Mouse (Mus musculus): ENCODE measurements around the gene Rtcb.

Gene Rtcb

DNA sequence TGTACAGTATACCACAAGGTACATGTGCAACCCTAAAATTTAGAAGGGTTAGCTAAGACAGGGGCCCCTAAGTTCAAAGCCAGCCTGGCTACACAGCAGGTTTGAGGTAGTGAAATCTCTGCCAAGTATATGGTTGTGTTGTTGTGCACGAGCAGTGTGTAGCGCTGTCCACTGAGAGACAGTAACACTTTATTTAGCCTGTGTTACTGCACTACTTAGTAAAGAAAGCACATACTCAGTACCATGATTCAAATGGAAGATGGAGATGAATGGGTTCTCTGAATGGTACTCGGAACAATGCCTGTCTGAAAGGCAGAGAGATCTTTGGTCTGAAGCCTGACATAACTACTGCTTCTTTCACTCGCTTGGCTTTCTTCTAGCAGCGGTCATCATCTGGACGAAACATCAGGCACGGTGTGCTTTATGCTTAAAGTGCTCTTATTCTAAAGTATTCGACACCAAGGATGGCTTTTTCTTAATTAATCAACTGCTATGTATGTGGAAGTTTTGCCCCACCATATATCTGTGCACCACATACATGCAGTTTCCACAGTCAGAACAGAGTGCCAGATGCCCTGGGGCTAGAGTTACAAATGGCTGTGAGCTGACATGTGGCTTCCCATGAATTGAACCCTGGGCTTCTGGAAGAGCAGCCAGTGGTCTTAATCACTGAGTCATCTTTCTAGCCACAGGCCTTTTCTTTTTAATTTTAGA, 9.0 kb downstream of the Rtcb start:
- DNase-seq (ENCODE audit: low spot score in 2 of 2): no peak

DNA sequence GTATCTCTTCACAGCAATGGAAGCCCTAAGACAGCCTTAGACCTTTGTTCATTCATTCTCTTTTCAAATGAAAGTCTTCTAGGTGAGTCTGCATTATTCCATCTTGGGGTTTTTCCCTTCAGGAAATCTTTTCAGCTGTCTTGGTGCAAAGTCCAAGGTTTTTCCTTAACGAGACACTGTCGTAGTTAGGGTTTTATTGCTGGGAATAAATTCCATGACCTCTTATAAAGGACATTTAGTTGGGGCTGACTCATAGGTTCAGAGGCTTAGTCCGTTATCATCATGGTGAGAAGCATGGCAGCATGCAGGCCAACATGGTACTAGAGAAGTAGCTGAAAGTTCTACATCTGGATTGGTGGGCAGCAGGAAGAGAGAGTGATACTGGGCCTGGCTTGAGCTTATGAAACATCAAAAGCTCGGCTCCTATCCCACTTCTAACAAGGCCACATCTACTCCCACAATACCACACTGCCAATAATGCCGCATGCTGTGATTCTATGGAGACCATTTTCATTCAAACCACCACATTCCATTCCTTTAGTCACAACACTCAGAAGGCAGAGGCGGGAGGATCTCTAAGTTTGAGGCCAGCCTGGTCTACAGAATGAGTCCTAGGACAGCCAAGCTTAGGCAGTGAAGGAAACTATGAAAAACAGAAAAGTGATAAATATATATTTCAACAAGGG, 21.2 kb downstream of the Rtcb start:
- DNase-seq (ENCODE audit: low spot score in 2 of 2): no peak

DNA sequence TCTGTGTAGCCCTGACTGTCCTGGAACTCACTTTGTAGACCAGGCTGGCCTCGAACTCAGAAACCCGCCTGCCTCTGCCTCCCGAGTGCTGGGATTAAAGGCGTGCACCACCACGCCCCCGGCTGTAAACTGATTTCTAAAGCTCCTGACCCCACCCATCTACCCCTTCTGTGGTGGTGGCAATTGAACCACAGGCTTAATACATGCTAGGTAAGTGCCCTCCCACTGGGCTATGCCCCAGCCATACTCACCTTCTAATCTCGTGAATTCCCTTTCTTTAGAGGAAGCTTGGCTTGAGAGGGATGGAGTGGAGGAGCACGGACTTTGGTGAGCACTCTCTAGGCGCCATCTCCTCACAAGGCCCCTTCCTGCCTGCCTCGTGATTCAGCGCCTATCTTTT, 27.7 kb downstream of the Rtcb start:
- DNase-seq (ENCODE audit: low spot score in 2 of 2): no peak

DNA sequence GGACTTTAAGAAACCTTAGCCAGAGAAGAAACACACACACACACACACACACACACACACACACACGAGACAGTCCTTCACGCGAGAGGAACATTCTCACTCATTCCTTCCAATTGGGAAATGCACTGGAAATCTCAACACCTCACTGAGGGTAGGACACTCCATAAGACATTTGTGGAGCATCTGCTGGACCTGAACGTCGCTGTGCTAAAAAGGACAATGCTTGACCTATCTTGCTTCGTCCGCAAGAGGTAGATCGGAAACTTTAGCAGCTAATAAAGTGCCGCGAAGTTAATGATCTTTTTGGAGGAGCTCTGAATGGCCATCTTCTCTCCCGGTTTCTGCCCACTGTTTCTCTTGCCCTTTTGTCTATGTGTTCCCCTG, 28.4 kb downstream of the Rtcb start:
- no peak for DNase-seq (ENCODE audit: low spot score in 2 of 2)

DNA sequence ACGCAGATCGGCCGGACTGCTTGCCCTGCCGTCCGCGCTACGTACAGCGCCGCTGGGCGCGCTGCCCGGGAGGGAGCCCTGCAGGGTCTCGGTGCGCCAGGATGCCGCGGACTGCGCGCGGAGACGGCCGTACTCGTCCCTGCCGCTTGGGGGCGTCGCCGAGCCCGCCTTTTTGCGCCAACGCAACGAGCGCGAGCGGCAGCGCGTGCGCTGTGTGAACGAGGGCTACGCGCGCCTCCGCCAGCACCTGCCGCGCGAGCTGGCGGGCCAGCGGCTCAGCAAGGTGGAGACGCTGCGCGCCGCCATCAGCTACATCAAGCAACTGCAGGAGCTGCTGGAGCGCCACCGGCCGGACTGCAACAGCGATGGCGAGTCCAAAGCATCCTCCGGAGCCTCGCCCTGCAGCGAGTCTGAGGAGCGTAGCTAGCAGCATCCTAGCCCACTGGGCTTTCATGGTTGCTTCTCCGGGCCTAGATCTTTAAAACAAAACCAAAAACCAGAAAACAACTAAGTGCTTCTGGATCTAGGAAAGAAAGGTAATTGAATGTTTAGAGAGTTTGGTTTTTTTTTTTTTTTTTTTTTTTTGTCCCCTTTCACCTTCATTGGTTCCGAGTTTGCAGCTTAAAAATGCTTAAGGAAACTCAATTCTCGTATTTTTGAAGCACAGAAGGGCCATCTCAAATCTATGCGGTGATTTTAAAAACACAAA, 29.0 kb downstream of the Rtcb start:
- DNase-seq (ENCODE audit: low spot score in 2 of 2): peak; percentile 33 to 66

DNA sequence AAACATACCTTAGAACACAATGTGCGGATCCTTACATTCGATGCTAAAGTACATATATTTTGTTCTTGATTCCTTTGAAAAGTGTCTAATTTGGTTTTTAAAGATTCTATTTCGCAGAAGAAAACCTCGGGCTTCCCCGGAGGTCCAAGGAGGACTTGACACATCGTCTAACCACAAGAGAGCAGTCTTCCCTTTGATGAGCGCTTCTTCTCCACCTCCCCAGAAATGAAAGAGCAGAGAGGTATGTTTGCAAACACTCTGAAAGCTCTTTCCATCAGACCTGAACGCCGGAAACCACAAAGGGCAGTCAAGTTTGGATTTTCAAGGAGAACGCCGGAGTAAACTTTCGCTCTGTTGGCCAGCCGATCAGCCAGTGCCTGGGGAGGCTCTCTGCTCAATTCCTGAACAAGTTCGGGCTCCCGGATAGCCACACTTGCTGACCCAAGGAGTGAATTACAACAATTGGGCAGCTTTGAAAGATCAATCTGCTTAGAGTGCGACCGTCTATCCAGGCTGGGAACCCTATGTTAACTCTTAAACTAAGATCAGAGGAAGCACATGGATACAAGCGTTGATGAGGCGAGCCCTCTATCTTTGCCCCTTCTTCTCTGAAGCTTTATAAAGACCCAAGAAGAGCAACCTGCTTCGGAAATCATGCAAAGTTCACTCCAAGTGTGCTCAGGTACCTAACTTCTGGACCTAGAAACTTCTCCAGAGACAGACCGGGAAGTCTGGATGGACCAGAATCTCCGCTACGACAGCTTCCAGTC, 29.8 kb downstream of the Rtcb start, which contains the start of gene Ascl4:
Ascl4 (plus strand) TSS at position 6 of the 770 bp plus-strand sequence.
- DNase-seq (ENCODE audit: low spot score in 2 of 2): no peak

DNA sequence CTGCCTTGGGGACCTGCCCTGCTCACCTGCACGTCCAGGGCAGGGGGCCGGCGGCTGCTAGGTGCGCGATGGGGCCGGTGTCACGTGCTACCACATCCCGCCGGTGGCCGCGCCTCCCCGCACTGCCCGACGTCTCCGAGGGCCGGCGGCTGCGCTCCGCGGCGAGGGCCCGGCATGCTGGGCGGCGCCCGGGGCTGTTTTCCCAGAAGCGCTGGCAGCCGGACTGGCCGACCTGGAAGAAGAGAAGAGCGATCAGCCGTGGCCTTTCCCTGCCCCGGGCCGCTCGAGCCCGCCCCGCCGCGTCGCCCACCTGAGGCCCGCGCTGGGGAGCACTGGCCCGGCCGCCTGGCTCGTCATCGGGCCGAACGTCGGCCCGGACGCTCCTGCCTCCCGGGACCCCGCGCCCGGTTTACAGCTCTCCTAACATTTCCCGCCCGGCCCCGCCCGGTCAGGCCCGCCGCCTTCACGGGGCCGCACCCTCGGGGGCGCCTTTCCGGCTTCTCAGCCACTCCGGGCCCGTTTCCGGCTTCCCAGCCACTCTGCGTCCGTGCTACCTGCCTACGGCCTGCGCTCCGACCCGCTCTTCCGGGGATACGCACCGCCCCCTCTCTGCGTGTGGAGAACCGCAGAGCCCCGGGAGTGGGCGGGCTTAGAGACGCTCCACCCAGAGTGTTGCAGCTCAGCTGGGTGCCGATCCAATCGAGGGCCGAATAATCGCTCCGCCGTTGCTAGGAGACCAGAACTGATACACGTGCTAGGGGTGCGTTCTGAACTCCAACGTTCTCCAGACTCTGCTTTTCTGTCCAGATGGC, 40.9 kb downstream of the Rtcb start, which contains the start of gene Prdm4:
Prdm4 (minus strand) TSS at position 645 of the 812 bp plus-strand sequence.
- DNase-seq (ENCODE audit: low spot score in 2 of 2): peak; percentile 83 to 97
